ENCODE assay signal across 8 mouse cellular contexts in the genomic region with DNA sequence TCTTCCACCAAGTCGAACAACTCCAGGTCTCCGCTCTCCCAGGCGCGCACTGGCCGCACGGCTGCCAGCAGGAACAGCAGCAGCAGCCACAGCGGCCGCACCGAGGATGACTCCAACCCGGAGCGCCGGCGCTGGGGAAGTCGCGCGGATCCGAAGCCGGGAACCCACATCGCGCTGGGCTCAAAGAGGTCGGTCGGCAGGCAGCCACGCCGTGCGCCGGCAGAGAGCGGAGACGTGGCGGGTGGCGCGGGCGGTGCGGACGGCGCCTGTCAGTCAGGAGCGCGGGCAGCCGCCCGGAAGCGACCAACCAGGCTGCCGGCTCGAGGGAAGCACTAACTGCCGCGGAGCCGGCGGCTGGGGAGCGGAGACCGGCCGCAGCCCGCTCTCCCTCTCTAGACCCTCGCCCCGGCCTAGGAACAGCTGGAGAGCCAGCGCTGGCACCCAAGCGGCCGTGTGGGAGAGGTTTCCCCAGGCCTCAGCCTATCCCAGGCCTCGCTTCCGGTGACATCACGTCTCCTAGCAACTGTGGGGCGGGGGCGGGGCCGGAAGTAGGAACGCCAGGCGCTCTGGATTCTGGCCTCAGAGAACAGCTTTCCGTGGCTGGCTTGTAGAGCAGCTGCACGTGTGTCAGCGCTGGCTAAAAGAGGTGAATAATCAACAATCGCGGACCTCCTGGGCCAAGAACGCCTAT. TPM values are rescaled to one million over a fixed set of nuclear protein-coding genes. Genes with fewer than 3 reads are reported as not detected.
DNase-seq lines count a peak whose midpoint lies in the region; ATAC-seq lines count a peak whose summit lies in the region.

TSS of gene Dnajc1 (minus strand) at position 500 of the 691 bp plus-strand sequence.

- DNase-seq in adipocyte (ENCODE audit: low spot score), result peak; percentile 96
- DNase-seq in embryo, embryonic 10 days (ENCODE audit: low spot score), result peak; percentile 94
- peak; percentile 86 for DNase-seq in gastrocnemius, postnatal 10 days
- DNase-seq in induced T-regulatory cell, adult 2 months (ENCODE audit: low read depth), result peak; percentile 97
- peak; percentile 57 to 86 for DNase-seq in left cerebral cortex, adult 9 months (ENCODE audit: low spot score in 2 of 2)
- DNase-seq in right cerebral cortex, postnatal 14 days, result peak; percentile 85
- DNase-seq in urinary bladder, postnatal 36 days (ENCODE audit: low spot score in 2 of 2), result peak; percentile 77 to 90

- peak; percentile 98 for ATAC-seq in megakaryocyte progenitor cell, adult 5-6 weeks (replicated peaks; ENCODE audit: poor library complexity)

RNA-seq across cellular contexts. Expression of gene Dnajc1, which starts in this region (rescaled TPM):
- 10 to 100 TPM; 13.4 to 18.3 TPM for total RNA-seq in gastrocnemius, postnatal 10 days (2021)
- 13.4 and 19.9 TPM in 2 replicates for total RNA-seq in megakaryocyte progenitor cell, adult 5-6 weeks (2015)
- total RNA-seq in megakaryocyte progenitor cell, adult 5-6 weeks (2017), result 47.2 and 54.5 TPM in 2 replicates

Comparison
In these comparisons a context has a peak if more than half of its experiments do, and no peak if none do; other contexts are left out.
1. Peak in every context shown above with its lines: DNase-seq and ATAC-seq.